Mouse (Mus musculus) midbrain, embryonic 14.5 days (tissue): ENCODE data around the gene Tmem131l. TPM values are rescaled to one million over a fixed set of nuclear protein-coding genes. Genes with fewer than 3 reads are reported as not detected.

Source experiments
- ATAC-seq: fragments of 200-750 bp; cut with Nextera tagmentation; 2 replicates; pipeline ENCODE4 v1.8.0; 2017; ENCODE audit warnings: moderate number of reproducible peaks, moderate library complexity; ENCODE audit not compliant: low FRiP score, low TSS enrichment
- DNase-seq: peaks from one replicate; pipeline ENCODE4 v3.0.0-alpha.2; 2015
- H3K27ac ChIP-seq: fragments of 300-500 bp; sonication (generic); replicated peaks from 2 replicates; pipeline ENCODE4 v1.5.1; 2014; ENCODE audit warnings: mild to moderate bottlenecking, low read depth, low read length, moderate library complexity
- H3K27me3 ChIP-seq: fragments of 300-500 bp; sonication (generic); 2 replicates; pipeline ENCODE4 v1.6.1; 2014; ENCODE audit warnings: low read length, control low read depth, mixed read lengths; ENCODE audit not compliant: control insufficient read depth, insufficient read depth
- H3K36me3 ChIP-seq: fragments of 300-500 bp; sonication (generic); 2 replicates; pipeline ENCODE4 v1.6.1; 2014; ENCODE audit warnings: low read length, control low read depth; ENCODE audit not compliant: control insufficient read depth, insufficient read depth
- H3K4me1 ChIP-seq: fragments of 300-500 bp; sonication (generic); 2 replicates; pipeline ENCODE4 v1.6.1; 2014; ENCODE audit warnings: mild to moderate bottlenecking, antibody characterized with exemption, low read length, control low read depth; ENCODE audit not compliant: control insufficient read depth, insufficient read depth
- H3K4me2 ChIP-seq: fragments of 300-500 bp; sonication (generic); 2 replicates; pipeline ENCODE4 v1.6.1; 2014; ENCODE audit warnings: mild to moderate bottlenecking, low read length, moderate library complexity
- H3K4me3 ChIP-seq: fragments of 300-500 bp; sonication (generic); replicated peaks from 2 replicates; pipeline ENCODE4 v1.5.1; 2014; ENCODE audit warnings: low read depth, low read length
- H3K9ac ChIP-seq: fragments of 300-500 bp; sonication (generic); replicated peaks from 2 replicates; pipeline ENCODE4 v1.6.1; 2014; ENCODE audit warnings: mild to moderate bottlenecking, low read length, moderate library complexity
- H3K9me3 ChIP-seq: fragments of 300-500 bp; sonication (generic); 2 replicates; pipeline ENCODE4 v1.6.1; 2016; ENCODE audit warnings: low read length, control low read depth, mixed read lengths; ENCODE audit not compliant: control insufficient read depth
- WGBS: fragments of 180-500 bp; shearing (Covaris S2); extraction: QIAGEN DNeasy Blood & Tissue Kit; methylation state at CpG from one replicate; pipeline ENCODE4 v1.1.7; 2014; 5-methylcytosine and 5-hydroxymethylcytosine counted together
- polyA plus RNA-seq: library from polyadenylated mRNA; unstranded; fragments of >200 nt; fragmentation: Nextera tagmentation; extraction: Ambion mirVana; gene quantifications from 2 replicates; pipeline ENCODE4 v1.2.1, GENCODE M21; 2014

Tmem131l gene
- polyA plus RNA-seq, 1 experiment from 2014 or later, result 90.7 TPM

DNA sequence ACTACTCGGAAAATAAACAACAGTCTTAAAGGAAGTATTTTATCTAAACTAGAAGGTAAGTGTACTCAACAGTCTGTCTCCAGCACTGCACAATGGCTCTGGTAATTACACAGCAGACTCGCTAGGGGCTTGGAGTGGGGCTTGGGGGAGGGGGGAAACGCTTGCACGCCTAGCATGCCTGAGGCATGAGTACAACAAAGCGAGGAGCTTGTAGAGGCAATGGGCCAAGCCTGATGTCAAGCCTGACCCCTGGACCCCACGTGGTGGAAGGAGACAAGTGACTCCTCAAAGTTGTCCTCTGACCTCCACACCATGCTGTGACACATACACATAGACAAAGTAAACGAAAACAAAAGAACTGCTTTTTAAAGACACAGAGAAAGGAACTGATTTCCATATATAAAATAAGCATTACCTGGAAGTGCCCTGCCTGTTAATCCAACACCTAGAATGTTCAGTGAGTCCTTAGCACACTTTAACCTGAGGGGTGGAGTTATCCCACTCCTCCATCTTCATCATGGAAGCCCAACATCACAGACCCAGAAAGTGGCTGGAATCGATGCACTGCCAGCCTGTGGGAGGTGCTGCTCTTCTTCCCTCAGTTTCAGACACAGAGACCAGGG, 45.6 kb downstream of the Tmem131l start:
- Histone ChIP-seq H3K4me1 (peaks cover 44% of the 10 kb centered on the region), H3K27ac (no peak overlapping the region), H3K9me3 (no peaks in the 10 kb centered on the region), H3K36me3 (no peaks in the 10 kb centered on the region), H3K27me3 (no peaks in the 10 kb centered on the region), H3K4me2 (no peak overlapping the region), H3K9ac (no peak overlapping the region), H3K4me3 (no peak overlapping the region)
- peak; percentile 63 for ATAC-seq
- WGBS, result 27% methylated on average over 8 of the region's 8 CpGs
- DNase-seq, result peak; percentile 75

GRCm38 (mm10) chr3:83993089-83993516, 46.9 kb downstream of the Tmem131l start:
- Histone ChIP-seq H3K4me1 (peaks cover 53% of the 10 kb centered on the region), H3K9me3 (no peaks in the 10 kb centered on the region), H3K27me3 (no peaks in the 10 kb centered on the region), H3K36me3 (no peaks in the 10 kb centered on the region), H3K4me2 (no peak overlapping the region), H3K27ac (peak overlapping the region; percentile 49), H3K9ac (no peak overlapping the region), H3K4me3 (no peak overlapping the region)
- WGBS, result 66% methylated on average over 8 of the region's 8 CpGs
- DNase-seq, result peak; percentile 72
- ATAC-seq, result peak; percentile 49; the same call in 1 of the 2 replicates

GRCm38 (mm10) chr3:83991691-83992524, 48.1 kb downstream of the Tmem131l start:
- Histone ChIP-seq H3K27me3 (no peaks in the 10 kb centered on the region), H3K4me2 (no peak overlapping the region), H3K9me3 (no peaks in the 10 kb centered on the region), H3K27ac (no peak overlapping the region), H3K9ac (no peak overlapping the region), H3K4me3 (no peak overlapping the region), H3K36me3 (no peaks in the 10 kb centered on the region), H3K4me1 (peaks cover 47% of the 10 kb centered on the region)
- DNase-seq, result no peak
- WGBS, result 95% methylated on average over 8 of the region's 8 CpGs
- no peak for ATAC-seq

DNA sequence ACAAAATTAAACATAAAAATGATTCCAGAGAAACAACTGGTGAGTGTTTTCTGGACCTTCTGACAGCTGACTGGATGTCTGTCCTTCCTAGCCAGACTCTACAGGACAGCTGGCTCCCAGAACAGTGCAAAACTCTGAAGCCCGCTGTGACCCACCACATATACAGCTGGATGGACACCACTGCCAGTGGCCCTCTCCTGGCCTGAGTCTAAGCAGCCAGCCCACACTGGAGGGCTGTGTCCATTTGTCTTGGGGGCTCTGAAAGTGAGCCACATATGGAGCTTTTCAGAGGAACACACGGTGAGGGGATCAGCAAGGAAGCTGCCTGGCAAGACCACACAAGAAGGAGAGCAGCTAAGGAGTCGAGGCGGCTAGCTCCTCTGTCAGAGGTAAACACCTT, 51.8 kb downstream of the Tmem131l start:
- no peak overlapping the region for H3K9ac ChIP-seq

GRCm38 (mm10) chr3:83987533-83988112, 52.4 kb downstream of the Tmem131l start:
- H3K9ac ChIP-seq, result no peak overlapping the region
- H3K4me1 ChIP-seq, result peaks cover 54% of the 10 kb centered on the region
- no peaks in the 10 kb centered on the region for H3K9me3 ChIP-seq
- no peaks in the 10 kb centered on the region for H3K27me3 ChIP-seq
- ATAC-seq, result no peak
- H3K27ac ChIP-seq, result no peak overlapping the region
- H3K36me3 ChIP-seq, result no peaks in the 10 kb centered on the region
- 84% methylated on average over 8 of the region's 8 CpGs for WGBS
- no peak for DNase-seq
- H3K4me2 ChIP-seq, result no peak overlapping the region
- H3K4me3 ChIP-seq, result no peak overlapping the region

More for the DNA sequence above, 51.8 kb downstream of the Tmem131l start:
- Histone ChIP-seq H3K4me3 (no peak overlapping the region), H3K36me3 (no peaks in the 10 kb centered on the region), H3K27me3 (no peaks in the 10 kb centered on the region), H3K4me1 (peaks cover 50% of the 10 kb centered on the region), H3K4me2 (no peak overlapping the region), H3K27ac (no peak overlapping the region), H3K9me3 (no peaks in the 10 kb centered on the region)
- ATAC-seq, result no peak
- 25% methylated on average over 4 of the region's 4 CpGs for WGBS
- DNase-seq, result no peak

- Histone ChIP-seq H3K4me1 (peaks cover 57% of the 10 kb centered on the region), H3K9ac (no peak overlapping the region)
- 80% methylated on average over 3 of the region's 3 CpGs for WGBS
Measured at GRCm38 (mm10) chr3:83986740-83987139, 53.2 kb downstream of the Tmem131l start.

DNA sequence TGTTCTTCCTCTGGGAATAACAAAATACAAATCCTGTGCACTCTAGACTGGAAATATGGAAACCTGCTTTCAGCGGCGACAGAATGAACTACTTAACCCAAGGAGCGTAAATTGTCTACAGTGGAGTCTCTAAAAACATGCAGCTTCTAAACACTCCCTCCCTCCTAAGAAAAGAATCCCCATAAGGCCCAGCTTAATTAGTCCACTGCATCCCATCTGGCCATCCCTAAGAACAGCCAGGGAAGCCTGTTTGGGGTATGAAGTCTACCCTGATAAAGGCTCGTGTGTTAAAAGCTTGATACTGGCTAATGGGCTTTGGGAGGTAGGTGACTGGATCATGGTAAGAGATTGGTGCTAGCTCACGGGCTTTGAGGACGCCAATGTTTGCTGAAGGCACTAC, 54.5 kb downstream of the Tmem131l start:
- Histone ChIP-seq H3K27ac (no peak overlapping the region; the same call in 1 of the 2 replicates), H3K4me2 (no peak overlapping the region), H3K36me3 (no peaks in the 10 kb centered on the region), H3K4me1 (peaks cover 70% of the 10 kb centered on the region), H3K4me3 (no peak overlapping the region), H3K9me3 (no peaks in the 10 kb centered on the region), H3K27me3 (no peaks in the 10 kb centered on the region), H3K9ac (no peak overlapping the region)
- 36% methylated on average over 6 of the region's 6 CpGs for WGBS
- ATAC-seq (no peak), DNase-seq (peak; percentile 32)

More at GRCm38 (mm10) chr3:83986740-83987139, 53.2 kb downstream of the Tmem131l start:
- no peak for DNase-seq
- H3K9me3 ChIP-seq, result no peaks in the 10 kb centered on the region
- no peaks in the 10 kb centered on the region for H3K27me3 ChIP-seq
- no peak for ATAC-seq
- 0 out of 2 replicates have a peak overlapping the region, but pooled peaks have one; percentile 21 for H3K27ac ChIP-seq
- H3K4me3 ChIP-seq, result no peak overlapping the region
- no peaks in the 10 kb centered on the region for H3K36me3 ChIP-seq
- no peak overlapping the region for H3K4me2 ChIP-seq

- peaks cover 77% of the 10 kb centered on the region for H3K4me1 ChIP-seq
- ATAC-seq (no peak), DNase-seq (peak; percentile 32)
- no peak overlapping the region for H3K4me3 ChIP-seq
- H3K9me3 ChIP-seq, result no peaks in the 10 kb centered on the region
- no peak overlapping the region for H3K9ac ChIP-seq
- H3K4me2 ChIP-seq, result no peak overlapping the region
- H3K27me3 ChIP-seq, result no peaks in the 10 kb centered on the region
- no peaks in the 10 kb centered on the region for H3K36me3 ChIP-seq
- 32% methylated on average over 4 of the region's 4 CpGs for WGBS
- H3K27ac ChIP-seq, result peak overlapping the region; percentile 58; the same call in 1 of the 2 replicates
Measured at GRCm38 (mm10) chr3:83984379-83984778, 55.6 kb downstream of the Tmem131l start.
